Mouse (Mus musculus) adipocyte (in vitro differentiated cells): ENCODE measurements around the gene Lrrc75b.
"Not testable (repeated sequence)": the region's sequence is repeated elsewhere in the genome, so short reads cannot be mapped to it uniquely, and the experiment has no call there.

Experiments
- DNase-seq: peaks from one replicate; pipeline ENCODE4 v3.0.0-alpha.2; 2016; ENCODE audit warnings: low spot score

Gene Lrrc75b

DNA sequence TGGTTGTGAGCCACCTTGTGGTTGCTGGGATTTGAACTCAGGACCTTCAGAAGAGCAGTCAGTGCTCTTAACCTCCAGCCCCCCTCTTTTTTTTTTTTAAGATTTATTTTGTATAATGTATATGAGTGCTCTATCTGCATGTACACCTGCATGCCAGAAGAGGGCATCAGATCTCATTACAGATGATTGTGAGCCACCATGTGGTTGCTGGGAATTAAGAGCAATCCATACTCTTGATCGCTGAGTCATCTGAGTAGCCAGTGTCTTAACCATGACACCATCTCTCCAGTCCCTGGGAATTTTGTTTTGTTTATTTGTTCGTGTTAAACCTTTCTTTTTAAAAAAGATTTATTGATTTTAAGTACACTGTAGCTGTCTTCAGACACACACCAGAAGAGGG, 6.6 kb upstream of the Lrrc75b start:
- not testable (repeated sequence) for DNase-seq

DNA sequence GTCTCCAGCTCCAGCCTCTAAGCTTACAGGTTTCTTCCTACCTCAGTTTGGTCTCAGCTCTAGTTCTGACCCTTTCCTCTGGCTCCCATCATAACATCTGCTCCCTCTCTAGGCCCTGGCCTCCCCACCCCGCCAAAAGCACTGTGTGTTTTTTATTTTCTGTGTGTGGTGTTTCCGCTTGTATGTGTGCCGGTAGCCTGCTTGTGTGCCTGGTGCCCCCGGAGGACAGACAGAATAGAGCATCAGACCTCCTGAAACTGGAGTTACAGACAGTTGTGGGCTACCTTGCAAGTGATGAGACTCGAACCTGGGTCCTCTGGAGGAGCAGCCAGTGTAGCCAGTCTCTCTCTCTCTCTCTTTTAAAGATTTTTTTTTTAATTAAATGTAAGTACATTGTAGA, 6.2 kb upstream of the Lrrc75b start:
- DNase-seq, result no peak

DNA sequence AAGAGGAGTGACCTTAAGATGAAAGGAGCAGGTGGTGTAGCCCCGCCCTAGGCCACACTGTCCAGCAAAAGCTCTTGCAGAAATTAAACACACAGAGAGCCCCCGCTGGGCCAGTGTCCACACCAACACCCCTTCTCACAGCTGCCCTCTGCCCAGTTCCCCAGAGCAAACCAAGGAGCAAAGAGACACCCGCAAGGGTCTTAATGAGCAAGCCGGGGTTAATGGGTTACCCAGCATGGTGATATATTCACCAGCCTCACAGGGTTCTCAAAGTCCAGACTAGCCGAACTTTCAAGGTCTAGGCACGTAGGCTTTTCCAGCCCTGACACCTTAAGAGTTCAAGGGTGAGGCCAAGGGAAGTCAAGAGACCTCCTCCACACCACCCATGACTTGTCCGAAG, 5.8 kb upstream of the Lrrc75b start:
- no peak for DNase-seq

GRCm38 (mm10) chr10:75565436-75565835, 5.3 kb upstream of the Lrrc75b start:
- no peak for DNase-seq

GRCm38 (mm10) chr10:75564687-75565265, 4.6 kb upstream of the Lrrc75b start:
- DNase-seq, result no peak

- DNase-seq, result no peak
These were observed 2.5 kb upstream of the Lrrc75b start for GRCm38 (mm10) chr10:75562596-75562995.

DNA sequence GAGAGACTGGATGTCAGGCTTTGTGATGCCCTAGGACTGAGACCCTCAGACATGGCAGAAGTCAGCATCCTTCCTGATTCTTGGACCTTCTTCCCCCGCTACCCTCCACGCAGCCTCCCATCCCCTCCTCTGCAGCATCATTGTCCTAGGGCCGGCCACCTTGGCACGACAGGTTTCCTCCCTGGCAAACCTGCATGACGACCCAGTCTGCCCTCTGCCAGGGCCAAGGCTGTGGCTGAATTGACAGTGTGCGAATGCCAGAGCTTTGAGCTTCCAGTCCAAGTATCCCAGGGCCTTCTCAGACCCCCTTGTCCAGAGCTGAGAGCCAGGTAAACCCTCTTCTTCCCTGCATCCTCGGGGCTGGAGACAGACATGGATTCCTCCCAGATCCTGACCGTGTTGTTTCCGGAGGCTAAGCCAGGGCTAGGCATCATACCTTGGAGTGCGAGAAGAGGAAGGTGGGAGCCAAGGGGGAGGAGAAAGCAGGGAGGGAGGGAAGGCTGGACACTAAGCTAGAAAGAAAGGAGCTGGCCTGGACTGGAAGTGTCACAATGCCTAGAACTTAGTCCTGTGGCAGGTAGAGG, 1.0 kb upstream of the Lrrc75b start, which contains the start of gene Ggt1:
TSS of gene Ggt1 (plus strand) at position 534 of the 584 bp plus-strand sequence.
- no peak for DNase-seq

GRCm38 (mm10) chr10:75560549-75560899, 394 bp upstream of the Lrrc75b start:
- no peak for DNase-seq

GRCm38 (mm10) chr10:75559041-75559675, 972 bp downstream of the Lrrc75b start:
- no peak for DNase-seq

- peak; percentile 54 for DNase-seq
These were observed 1.6 kb downstream of the Lrrc75b start for GRCm38 (mm10) chr10:75558515-75558914.

- peak; percentile 61 for DNase-seq
These were observed 4.1 kb downstream of the Lrrc75b start for GRCm38 (mm10) chr10:75556026-75556425.

DNA sequence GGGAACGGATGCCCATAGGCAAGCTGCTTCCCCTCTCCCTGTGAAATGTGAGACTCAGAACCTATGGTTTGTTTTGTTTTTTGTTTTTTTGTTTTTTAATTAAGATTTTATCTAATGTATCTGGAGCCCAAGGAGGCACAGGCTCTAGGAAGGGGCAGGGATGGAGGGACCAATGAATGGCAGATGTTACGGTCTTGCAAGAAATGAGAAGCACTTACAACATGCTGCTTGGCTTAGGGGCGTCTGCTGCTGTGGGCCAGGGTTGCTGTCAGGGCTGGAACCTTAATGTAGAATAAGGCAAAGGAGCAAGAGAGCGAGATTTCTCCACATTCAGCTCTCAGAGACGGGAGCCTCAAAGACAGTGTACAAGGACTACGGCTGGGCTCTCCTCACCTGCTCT, 4.6 kb downstream of the Lrrc75b start:
- DNase-seq, result peak; percentile 14

DNA sequence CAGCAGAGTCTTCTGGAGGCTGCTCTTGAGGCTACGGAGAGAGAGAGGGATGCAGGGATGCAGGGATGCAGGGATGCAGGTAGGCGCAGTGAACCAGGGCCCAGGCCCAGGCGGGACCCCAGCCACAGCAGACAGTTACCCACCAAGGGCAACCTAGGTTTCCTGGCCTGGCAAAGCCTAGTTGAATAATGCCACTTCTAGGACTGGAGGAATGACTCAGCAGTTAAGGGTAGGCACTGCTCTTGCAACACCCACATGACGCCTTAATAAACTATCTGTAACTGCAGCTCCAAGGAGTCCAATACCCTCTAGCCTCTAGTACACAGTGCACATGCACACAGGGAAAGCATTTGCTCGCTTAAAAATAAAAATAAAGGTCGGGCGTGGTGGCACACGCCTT, 6.0 kb downstream of the Lrrc75b start:
- DNase-seq, result peak; percentile 58

DNA sequence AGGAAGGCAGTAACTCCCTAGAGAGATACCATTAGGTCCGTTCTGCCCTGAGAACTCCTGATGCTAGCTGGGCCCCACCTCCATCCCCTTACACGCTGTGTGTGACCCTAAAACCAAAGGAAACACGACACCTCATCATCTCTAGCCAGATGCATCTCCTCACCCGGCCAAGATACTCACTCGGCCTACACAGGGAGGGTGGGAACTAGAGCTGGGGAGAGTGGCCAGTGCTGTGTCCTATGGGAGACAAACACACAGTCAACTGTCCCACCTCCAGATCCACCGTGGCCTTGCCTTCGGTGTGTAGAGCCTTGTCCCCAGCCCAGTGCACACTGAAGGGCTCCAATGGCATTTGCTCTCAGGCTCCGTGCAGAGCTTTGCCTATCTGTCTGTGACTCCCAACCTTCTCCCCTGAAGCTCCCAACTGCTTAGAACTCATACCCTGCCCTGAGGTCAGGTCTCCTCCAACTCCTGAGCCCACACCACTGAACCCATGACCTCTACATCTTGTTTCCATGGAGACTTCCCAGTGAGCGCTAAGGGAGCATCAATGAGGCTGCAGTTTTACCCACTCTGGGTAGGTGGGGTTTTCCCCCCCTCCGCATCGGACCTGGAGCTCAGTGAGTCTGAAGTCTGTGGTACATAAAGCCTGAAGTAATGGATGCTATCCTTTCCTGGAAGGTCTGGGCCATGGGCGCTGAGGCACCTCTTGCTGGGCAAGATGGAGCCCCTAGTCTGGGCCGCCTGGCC, 7.3 kb downstream of the Lrrc75b start:
- DNase-seq, result no peak

GRCm38 (mm10) chr10:75552106-75552505, 8.0 kb downstream of the Lrrc75b start:
- DNase-seq, result no peak

DNA sequence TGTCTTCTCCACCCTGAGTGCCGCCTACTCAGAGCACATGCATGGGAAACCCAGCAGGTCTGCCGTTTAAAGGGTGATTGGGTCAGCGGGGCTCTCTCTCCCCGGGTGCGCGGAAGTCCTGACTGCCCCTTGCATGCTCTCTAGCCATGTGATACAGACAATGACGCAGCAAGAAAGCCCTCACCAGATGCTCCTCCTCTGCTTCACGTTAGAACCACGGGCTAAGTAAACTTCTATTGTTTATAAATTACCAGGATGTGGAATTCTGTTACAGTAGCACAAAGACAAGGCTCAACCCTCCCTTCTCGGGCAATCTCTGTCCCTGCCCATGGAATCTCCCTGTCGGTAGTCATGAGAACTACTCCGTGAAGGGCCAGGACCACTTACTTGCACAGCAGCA, 9.0 kb downstream of the Lrrc75b start:
- no peak for DNase-seq

- no peak for DNase-seq
These were observed 10.2 kb downstream of the Lrrc75b start for GRCm38 (mm10) chr10:75549886-75550285.

DNA sequence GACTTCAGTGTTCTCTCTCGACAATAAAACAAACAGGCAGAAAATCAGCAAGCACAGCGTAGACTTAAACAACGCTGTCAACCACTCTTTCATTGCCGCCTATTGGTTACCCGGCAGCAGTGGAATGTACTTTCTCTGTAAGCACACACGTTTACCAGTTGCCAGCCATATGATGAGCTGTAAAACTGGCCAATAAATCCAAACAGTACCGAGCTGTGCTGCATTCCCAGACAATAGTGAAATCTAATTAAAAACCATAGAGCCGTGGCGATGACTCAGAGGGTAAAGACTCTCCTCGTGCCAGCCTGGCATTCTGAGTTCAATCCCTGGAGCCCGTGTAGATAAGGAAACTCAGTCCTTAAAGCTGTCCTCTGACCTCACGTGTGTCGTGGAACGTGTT, 11.6 kb downstream of the Lrrc75b start:
- no peak for DNase-seq

DNA sequence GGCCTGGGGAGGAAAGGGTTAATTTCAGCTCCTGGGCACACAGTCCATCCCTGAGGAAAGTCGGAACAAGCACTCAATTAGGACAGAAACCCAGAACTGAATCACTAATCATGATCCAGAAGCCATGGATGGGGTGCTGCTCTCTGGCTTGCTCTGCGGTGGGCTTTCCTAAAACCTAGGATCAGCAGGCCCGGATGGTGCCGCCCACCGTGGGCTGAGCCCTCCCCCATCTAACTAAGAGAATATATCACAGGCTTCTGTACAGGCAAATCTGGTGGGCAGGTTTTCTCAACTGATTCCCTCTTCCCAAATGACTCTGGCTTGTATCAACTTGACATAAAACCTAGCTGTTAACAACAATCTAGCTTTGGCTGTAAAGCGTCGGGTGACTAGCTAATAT, 12.2 kb downstream of the Lrrc75b start:
- DNase-seq, result no peak

DNA sequence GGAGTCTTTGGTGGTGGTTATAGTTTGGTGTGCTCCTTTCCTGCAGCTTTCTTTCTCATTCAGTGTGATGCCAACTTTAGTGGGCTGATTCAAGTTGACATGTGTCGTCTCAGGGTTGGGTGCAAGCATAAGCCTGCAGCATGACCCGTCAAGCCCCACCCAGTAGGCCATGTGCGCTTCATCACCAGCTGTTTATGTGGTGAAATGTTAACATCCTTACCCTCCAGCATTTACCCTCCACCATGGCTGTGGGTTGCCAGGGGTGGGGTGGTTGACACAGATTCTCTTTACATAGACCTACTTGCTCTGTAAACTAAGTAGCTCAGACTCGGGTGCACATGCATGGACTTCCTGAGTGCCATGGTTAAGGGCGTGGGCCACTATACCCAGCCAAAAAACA, 24.0 kb downstream of the Lrrc75b start:
- DNase-seq, result no peak

GRCm38 (mm10) chr10:75535423-75535822, 24.7 kb downstream of the Lrrc75b start:
- DNase-seq, result no peak

- no peak for DNase-seq
These were observed 25.2 kb downstream of the Lrrc75b start for GRCm38 (mm10) chr10:75534934-75535333.

DNA sequence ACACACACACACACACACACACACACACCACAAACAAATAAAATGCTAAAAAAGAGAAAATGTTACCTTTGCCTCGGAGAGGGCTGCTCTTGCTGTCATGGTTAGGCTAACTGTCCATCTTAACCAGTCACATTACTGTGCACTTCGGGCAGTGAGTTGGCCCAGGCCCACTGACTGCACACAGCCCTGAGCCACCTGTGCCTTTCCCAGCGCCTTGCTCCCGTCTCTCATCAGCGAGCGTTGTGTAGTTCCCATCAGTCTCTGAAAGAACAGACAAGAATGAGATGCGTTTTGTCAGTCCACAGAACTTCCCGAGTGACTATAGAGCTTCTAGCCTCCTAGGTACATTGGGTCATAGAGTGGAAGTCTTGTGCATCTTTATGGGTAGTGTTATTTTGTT, 25.9 kb downstream of the Lrrc75b start:
- no peak for DNase-seq
